Mouse (Mus musculus) lung, postnatal 0 days (tissue): ENCODE measurements around the gene Zfp84. TPM values are rescaled to one million over a fixed set of nuclear protein-coding genes. Genes with fewer than 3 reads are reported as not detected.

Experiments used
- ATAC-seq: fragments of 200-750 bp; cut with Nextera tagmentation; 2 replicates; pipeline ENCODE4 v1.8.0; 2017; ENCODE audit warnings: moderate library complexity
- DNase-seq: peaks from one replicate; pipeline ENCODE4 v3.0.0-alpha.2; 2016; ENCODE audit warnings: low spot score
- H3K27ac ChIP-seq: fragments of 300-500 bp; sonication (generic); 2 replicates; pipeline ENCODE4 v1.5.1; 2014; ENCODE audit warnings: antibody characterized with exemption, mild to moderate bottlenecking, low read length, mixed read lengths
- H3K27me3 ChIP-seq: fragments of 300-500 bp; sonication (generic); replicated peaks from 2 replicates; pipeline ENCODE4 v1.6.1; 2014; ENCODE audit warnings: low read length, mixed read lengths; ENCODE audit not compliant: insufficient read depth
- H3K36me3 ChIP-seq: fragments of 300-500 bp; sonication (generic); 2 replicates; pipeline ENCODE4 v1.6.1; 2014; ENCODE audit warnings: low read length, mixed read lengths; ENCODE audit not compliant: insufficient read depth
- H3K4me1 ChIP-seq: fragments of 300-500 bp; sonication (generic); 2 replicates; pipeline ENCODE4 v1.6.1; 2014; ENCODE audit warnings: antibody characterized with exemption, low read depth, low read length, mixed read lengths; ENCODE audit not compliant: insufficient read depth
- H3K4me2 ChIP-seq: fragments of 300-500 bp; sonication (generic); replicated peaks from 2 replicates; pipeline ENCODE4 v1.6.1; 2014; ENCODE audit warnings: low read depth, mild to moderate bottlenecking, low read length, moderate library complexity, mixed read lengths
- H3K4me3 ChIP-seq: fragments of 300-500 bp; sonication (generic); 2 replicates; pipeline ENCODE4 v1.5.1; 2014; ENCODE audit warnings: low read depth, low read length
- H3K9ac ChIP-seq: fragments of 300-500 bp; sonication (generic); replicated peaks from 2 replicates; pipeline ENCODE4 v1.6.1; 2014; ENCODE audit warnings: low read depth, mild to moderate bottlenecking
- H3K9me3 ChIP-seq: fragments of 300-500 bp; sonication (generic); 2 replicates; pipeline ENCODE4 v1.6.1; 2016; ENCODE audit warnings: low read length, mixed read lengths
- CTCF ChIP-seq: IDR thresholded peaks from 2 replicates; pipeline ENCODE4 v1.5.1; 2016; ENCODE audit warnings: antibody characterized with exemption, mild to moderate bottlenecking
- EP300 ChIP-seq: IDR thresholded peaks from 2 replicates; pipeline ENCODE4 v1.6.1; 2016; ENCODE audit warnings: antibody characterized with exemption, mild to moderate bottlenecking, control low read depth
- WGBS: fragments of 180-500 bp; shearing (Covaris S2); extraction: QIAGEN DNeasy Blood & Tissue Kit; methylation state at CpG from one replicate; pipeline ENCODE4 v1.1.7; 2014; 5-methylcytosine and 5-hydroxymethylcytosine counted together
- polyA plus RNA-seq: library from polyadenylated mRNA; unstranded; fragments of >200 nt; fragmentation: Nextera tagmentation; extraction: Ambion mirVana; gene quantifications from 2 replicates; pipeline ENCODE4 v1.2.1, GENCODE M21; 2015

Gene Zfp84
- polyA plus RNA-seq, 1 experiment from 2014 or later: 6.9 TPM

- Histone ChIP-seq H3K4me1 (peaks cover 7% of the 10 kb centered on the region), H3K9me3 (no peaks in the 10 kb centered on the region), H3K36me3 (no peaks in the 10 kb centered on the region), H3K27me3 (no peaks in the 10 kb centered on the region), H3K27ac (no peak overlapping the region), H3K4me2 (no peak overlapping the region), H3K4me3 (no peak overlapping the region), H3K9ac (no peak overlapping the region)
- DNase-seq (no peak), ATAC-seq (no peak)
- TF ChIP-seq EP300 (no peak), CTCF (no peak)
- 77% methylated on average over 7 of the region's 7 CpGs for WGBS
Measured at GRCm38 (mm10) chr7:29764702-29765101, 3.6 kb upstream of the Zfp84 start.

GRCm38 (mm10) chr7:29767058-29767686 is 1.2 kb upstream of the Zfp84 start:
- under 1% methylated on average over 15 of the region's 15 CpGs for WGBS
- peak overlapping the region; percentile 45 for H3K9ac ChIP-seq
- H3K36me3 ChIP-seq: no peaks in the 10 kb centered on the region
- H3K27ac ChIP-seq: peak overlapping the region; percentile 71
- H3K4me3 ChIP-seq: peak overlapping the region; percentile 38
- DNase-seq (peak; percentile 91), ATAC-seq (peak; percentile 65)
- H3K27me3 ChIP-seq: no peaks in the 10 kb centered on the region
- H3K9me3 ChIP-seq: no peaks in the 10 kb centered on the region
- TF ChIP-seq CTCF: no peak
- no peak for TF ChIP-seq EP300
- peak overlapping the region; percentile 62 for H3K4me2 ChIP-seq
- peaks cover 7% of the 10 kb centered on the region for H3K4me1 ChIP-seq

GRCm38 (mm10) chr7:29768980-29769379 is 628 bp downstream of the Zfp84 start:
- Histone ChIP-seq H3K9me3 (no peaks in the 10 kb centered on the region), H3K4me3 (peak overlapping the region; percentile 69), H3K27ac (no peak overlapping the region; the same call in 1 of the 2 replicates), H3K4me2 (peak overlapping the region; percentile 62), H3K4me1 (peaks cover 7% of the 10 kb centered on the region), H3K36me3 (no peaks in the 10 kb centered on the region; the same call in 1 of the 2 replicates), H3K9ac (peak overlapping the region; percentile 61; the same call in 1 of the 2 replicates), H3K27me3 (no peaks in the 10 kb centered on the region)
- no peak for ATAC-seq
- TF ChIP-seq EP300 (no peak), CTCF (no peak)
- peak; percentile 14 for DNase-seq
- WGBS: 2% methylated on average over 10 of the region's 10 CpGs

- Histone ChIP-seq H3K9ac (no peak overlapping the region), H3K4me2 (no peak overlapping the region), H3K4me1 (peaks cover 7% of the 10 kb centered on the region), H3K27me3 (no peaks in the 10 kb centered on the region), H3K36me3 (peaks cover 37% of the 10 kb centered on the region), H3K27ac (no peak overlapping the region), H3K9me3 (no peaks in the 10 kb centered on the region), H3K4me3 (no peak overlapping the region)
- DNase-seq: no peak
- ATAC-seq: no peak
- WGBS: 88% methylated on average over 7 of the region's 7 CpGs
- TF ChIP-seq EP300 (no peak), CTCF (no peak)
Measured at GRCm38 (mm10) chr7:29773503-29773902, 5.2 kb downstream of the Zfp84 start.

GRCm38 (mm10) chr7:29774371-29774770 is 6.0 kb downstream of the Zfp84 start:
- ATAC-seq (no peak), DNase-seq (no peak)
- Histone ChIP-seq H3K9me3 (no peaks in the 10 kb centered on the region), H3K4me3 (no peak overlapping the region), H3K27me3 (no peaks in the 10 kb centered on the region), H3K4me2 (no peak overlapping the region), H3K27ac (no peak overlapping the region), H3K36me3 (peaks cover 37% of the 10 kb centered on the region), H3K4me1 (peaks cover 3% of the 10 kb centered on the region), H3K9ac (no peak overlapping the region)
- WGBS: 96% methylated on average over 3 of the region's 3 CpGs
- no peak for TF ChIP-seq EP300
- no peak for TF ChIP-seq CTCF

GRCm38 (mm10) chr7:29776568-29776967 is 8.2 kb downstream of the Zfp84 start:
- no peak for DNase-seq
- Histone ChIP-seq H3K27me3 (no peaks in the 10 kb centered on the region), H3K9me3 (no peaks in the 10 kb centered on the region), H3K4me1 (no peaks in the 10 kb centered on the region), H3K4me2 (no peak overlapping the region), H3K9ac (no peak overlapping the region), H3K4me3 (no peak overlapping the region), H3K27ac (no peak overlapping the region), H3K36me3 (peaks cover 37% of the 10 kb centered on the region)
- no peak for TF ChIP-seq EP300
- 96% methylated on average over 19 of the region's 19 CpGs for WGBS
- no peak for ATAC-seq
